Mouse (Mus musculus): ENCODE measurements around the gene Irgq.

DNA sequence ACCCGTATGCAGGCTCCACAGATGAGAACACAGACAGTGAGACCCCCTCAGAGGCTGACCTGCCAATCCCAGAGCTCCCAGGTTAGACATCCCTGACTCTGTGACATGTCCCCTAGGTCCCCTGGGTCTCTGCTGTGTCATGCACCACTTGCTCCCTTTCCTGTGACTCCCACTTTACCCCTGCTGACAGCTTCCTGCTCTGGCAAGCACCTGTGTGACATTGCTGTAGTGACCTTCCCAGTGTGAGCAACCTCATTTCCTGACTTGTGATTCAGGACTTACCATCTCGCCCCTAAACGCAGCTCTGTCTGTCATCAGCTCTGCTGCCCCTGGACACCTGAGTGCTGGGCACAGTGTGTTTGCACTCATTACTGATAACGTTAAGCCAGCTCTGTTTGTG lies 40.6 kb downstream of the Irgq start:
- no peak for TF ChIP-seq CTCF (IDR thresholded peaks at IDR 0.05; ENCODE audit: insufficient read depth, low read length)
- no peak for TF ChIP-seq POLR2A (IDR thresholded peaks at IDR 0.05; ENCODE audit: borderline replicate concordance, extremely low read depth, low read depth, low read length)
